In the genomic region with DNA sequence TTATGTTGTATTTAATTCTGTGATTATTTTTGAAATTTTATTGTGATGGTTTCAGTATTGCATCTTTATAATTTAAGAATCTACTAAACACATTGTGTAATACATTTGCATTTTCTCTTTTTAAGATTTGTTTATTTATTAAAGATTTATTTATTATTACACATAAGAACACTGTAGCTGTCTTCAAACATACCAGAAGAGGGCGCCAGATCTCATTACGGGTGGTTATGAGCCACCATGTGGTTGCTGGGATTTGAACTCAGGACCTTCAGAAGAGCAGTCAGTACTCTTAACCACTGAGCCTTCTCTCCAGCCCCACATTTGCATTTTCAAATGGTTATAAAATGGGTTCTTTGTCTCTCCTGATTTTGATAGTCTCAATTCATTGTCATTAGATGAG, we compare ENCODE assay signal across 11 mouse cellular contexts. TPM values are rescaled to one million over a fixed set of nuclear protein-coding genes. Genes with fewer than 3 reads are reported as not detected.
DNase-seq lines count a peak whose midpoint lies in the region; ATAC-seq lines count a peak whose summit lies in the region.
"Had no signal": no experiment of that assay in that cellular context is flagged by ENCODE, and none has a peak within 500 bp of the region (broad histone marks: within the 10 kb centered on the region; RNA-seq: fewer than 3 reads in every experiment).

No protein-coding gene starts in this region.

- 55% methylated on average over 2 of the region's 2 CpGs for WGBS in liver, embryonic 12.5 days (ENCODE audit: insufficient replicate concordance)
- WGBS in liver, embryonic 11.5 days, result 68% methylated on average over 2 of the region's 2 CpGs

- H3K27me3 ChIP-seq in liver, embryonic 12.5 days (replicated peaks), result no peaks in the 10 kb centered on the region
- H3K27me3 ChIP-seq in liver, embryonic 11.5 days (replicated peaks; ENCODE audit: control insufficient read depth, insufficient read depth, low read length), result no peaks in the 10 kb centered on the region

- peak overlapping the region; percentile 89 for H3K4me2 ChIP-seq in liver, embryonic 12.5 days
- no peak overlapping the region for H3K4me2 ChIP-seq in liver, embryonic 11.5 days

- H3K36me3 ChIP-seq in liver, embryonic 12.5 days, result peaks cover under 1% of the 10 kb centered on the region; the same call in 1 of the 2 replicates
- H3K36me3 ChIP-seq in liver, embryonic 11.5 days (ENCODE audit: control insufficient read depth, insufficient read depth, low read length), result no peaks in the 10 kb centered on the region; the same call in 1 of the 2 replicates

- peak; percentile 55 for DNase-seq in embryo, embryonic 10 days (ENCODE audit: low spot score)
- no peak for DNase-seq in embryo, embryonic 9.5 days (ENCODE audit: extremely low spot score)
- DNase-seq in liver, embryonic 11.5 days (ENCODE audit: low spot score), result no peak
- DNase-seq in R1 (ENCODE audit: low read depth, low spot score), result peak; percentile 39
- DNase-seq in mesoderm, embryonic 11.5 days (ENCODE audit: low read depth, low spot score), result peak; percentile 12
- no peak for DNase-seq in ovary, adult 18-20 months (ENCODE audit: low spot score)
- DNase-seq in cerebellum, postnatal 4 days (ENCODE audit: low spot score in 2 of 2), result no peak
- DNase-seq: heart, postnatal 10 days; right cerebral cortex, postnatal 14 days had no signal

- no peak overlapping the region for H3K27ac ChIP-seq in liver, embryonic 12.5 days
- no peak overlapping the region for H3K27ac ChIP-seq in liver, embryonic 11.5 days (ENCODE audit: low read depth, low read length)
- H3K27ac ChIP-seq: midbrain, embryonic 10.5 days had no signal

- no peak for ATAC-seq in liver, embryonic 12.5 days
- ATAC-seq in liver, embryonic 11.5 days (replicated peaks; ENCODE audit: low FRiP score), result no peak

- H3K4me1 ChIP-seq in liver, embryonic 12.5 days, result peaks cover 28% of the 10 kb centered on the region
- peaks cover 6% of the 10 kb centered on the region; the same call in 1 of the 2 replicates for H3K4me1 ChIP-seq in liver, embryonic 11.5 days (replicated peaks; ENCODE audit: control insufficient read depth, insufficient read depth, low read length)

- H3K9me3 ChIP-seq in liver, embryonic 12.5 days (replicated peaks), result no peaks in the 10 kb centered on the region
- H3K9me3 ChIP-seq in liver, embryonic 11.5 days (ENCODE audit: control insufficient read depth, low read length), result no peaks in the 10 kb centered on the region
- H3K9me3 ChIP-seq: midbrain, embryonic 10.5 days had no signal

- no peak overlapping the region; the same call in 1 of the 2 replicates for H3K9ac ChIP-seq in liver, embryonic 12.5 days
- H3K9ac ChIP-seq in liver, embryonic 11.5 days (ENCODE audit: low read depth, low read length), result no peak overlapping the region

- H3K4me3 ChIP-seq in liver, embryonic 12.5 days, result no peak overlapping the region
- H3K4me3 ChIP-seq in liver, embryonic 11.5 days (ENCODE audit: low read depth, low read length), result no peak overlapping the region

RNA-seq across cellular contexts. Expression of a gene that starts 2.1 kb away (rescaled TPM):
- polyA plus RNA-seq in liver, embryonic 12.5 days (2016; fragmentation: Nextera tagmentation; extraction: Ambion mirVana), result 6.7 and 7.5 TPM in 2 replicates
- 8.1 and 9.0 TPM in 2 replicates for polyA plus RNA-seq in liver, embryonic 11.5 days (2014; fragmentation: Nextera tagmentation; extraction: Ambion mirVana)

RNA-seq across cellular contexts. Expression of a gene that starts 2.1 kb away (rescaled TPM):
- polyA plus RNA-seq in liver, embryonic 12.5 days (2016; fragmentation: Nextera tagmentation; extraction: Ambion mirVana), result 6.2 and 6.9 TPM in 2 replicates
- 8.2 and 8.8 TPM in 2 replicates for polyA plus RNA-seq in liver, embryonic 11.5 days (2014; fragmentation: Nextera tagmentation; extraction: Ambion mirVana)

RNA-seq across cellular contexts. Expression of a gene that starts 54.0 kb away (rescaled TPM):
- not detected in 2 replicates for polyA plus RNA-seq in liver, embryonic 12.5 days (2016; fragmentation: Nextera tagmentation; extraction: Ambion mirVana)
- polyA plus RNA-seq in liver, embryonic 11.5 days (2014; fragmentation: Nextera tagmentation; extraction: Ambion mirVana), result not detected in 2 replicates
- polyA plus RNA-seq: midbrain, embryonic 10.5 days had no signal

Comparison
In these comparisons a context has a peak if more than half of its experiments do, and no peak if none do; other contexts are left out.
1. DNase-seq: peak in embryo, embryonic 10 days (single experiment), R1 (single experiment) and mesoderm, embryonic 11.5 days (single experiment); none in embryo, embryonic 9.5 days (single experiment), liver, embryonic 11.5 days (single experiment), ovary, adult 18-20 months (single experiment) and cerebellum, postnatal 4 days (0 of 2).